Mouse (Mus musculus): ENCODE results near the gene Ube2v1.

- TF ChIP-seq CTCF (IDR thresholded peaks at IDR 0.05; ENCODE audit: low read depth) (no peak), EP300 (optimal IDR thresholded peaks at IDR 0.05) (no peak)
Measured at GRCm38 (mm10) chr2:167606745-167607123, 25.2 kb downstream of the Ube2v1 start.

Data from stomach, postnatal 0 days (tissue).